Comparison of ENCODE assay signal across 8 mouse cellular contexts in the genomic region with DNA sequence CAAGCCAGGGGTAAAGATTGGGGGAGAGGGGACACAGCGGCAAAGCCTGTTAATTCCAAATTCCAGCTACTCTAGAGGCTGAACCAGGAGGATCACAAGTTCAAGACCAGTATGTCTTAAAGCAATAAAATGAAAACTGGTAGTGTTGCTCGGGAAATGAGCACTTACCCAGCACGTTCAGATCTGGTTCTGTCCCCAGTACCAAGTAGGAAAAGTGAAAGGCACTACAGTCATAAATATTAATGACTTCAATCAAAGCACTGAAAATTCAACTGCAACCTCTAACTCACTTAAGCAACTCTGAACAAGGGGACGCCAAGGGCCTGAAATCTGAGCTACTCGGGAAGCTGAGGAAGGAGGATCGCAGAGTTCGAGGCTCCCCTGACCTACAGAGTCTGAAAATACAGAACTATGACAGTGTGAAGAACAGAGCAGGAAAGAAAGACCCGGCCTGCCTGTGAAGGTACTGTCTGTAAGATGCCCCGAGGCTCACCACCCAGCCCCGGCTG. TPM values are rescaled to one million over a fixed set of nuclear protein-coding genes. Genes with fewer than 3 reads are reported as not detected.
DNase-seq lines count a peak whose midpoint lies in the region; ATAC-seq lines count a peak whose summit lies in the region.

No protein-coding gene starts in this region.

- WGBS in forebrain, embryonic 12.5 days, result 5% methylated on average over 10 of the region's 10 CpGs
- WGBS in liver, embryonic 12.5 days (ENCODE audit: insufficient replicate concordance), result 4% methylated on average over 10 of the region's 10 CpGs

- peaks cover 30% of the 10 kb centered on the region for H3K4me1 ChIP-seq in forebrain, embryonic 12.5 days
- H3K4me1 ChIP-seq in liver, embryonic 12.5 days, result peaks cover 59% of the 10 kb centered on the region

- H3K36me3 ChIP-seq in forebrain, embryonic 12.5 days (replicated peaks), result no peaks in the 10 kb centered on the region
- H3K36me3 ChIP-seq in liver, embryonic 12.5 days, result 0 out of 2 replicates have a peak, but pooled peaks cover 6% of the 10 kb centered on the region

- peaks cover 9% of the 10 kb centered on the region for H3K27me3 ChIP-seq in forebrain, embryonic 12.5 days
- H3K27me3 ChIP-seq in liver, embryonic 12.5 days (replicated peaks), result no peaks in the 10 kb centered on the region

- peak overlapping the region; percentile 59; the same call in 1 of the 2 replicates for H3K27ac ChIP-seq in forebrain, embryonic 12.5 days
- H3K27ac ChIP-seq in liver, embryonic 12.5 days, result peak overlapping the region; percentile 86

- peak overlapping the region; percentile 76 for H3K4me3 ChIP-seq in forebrain, embryonic 12.5 days (replicated peaks)
- H3K4me3 ChIP-seq in liver, embryonic 12.5 days, result peak overlapping the region; percentile 85

- peak overlapping the region; percentile 84 for H3K4me2 ChIP-seq in forebrain, embryonic 12.5 days
- peak overlapping the region; percentile 94 for H3K4me2 ChIP-seq in liver, embryonic 12.5 days

- H3K9ac ChIP-seq in forebrain, embryonic 12.5 days, result peak overlapping the region; percentile 85
- H3K9ac ChIP-seq in liver, embryonic 12.5 days, result peak overlapping the region; percentile 92

- no peak for ATAC-seq in forebrain, embryonic 12.5 days (ENCODE audit: low FRiP score)
- ATAC-seq in liver, embryonic 12.5 days, result no peak; the same call in 1 of the 2 replicates

- no peaks in the 10 kb centered on the region for H3K9me3 ChIP-seq in forebrain, embryonic 12.5 days
- no peaks in the 10 kb centered on the region for H3K9me3 ChIP-seq in liver, embryonic 12.5 days (replicated peaks)

- peak; percentile 50 for DNase-seq in embryo, embryonic 10.5 days (ENCODE audit: low spot score)
- no peak for DNase-seq in embryo, embryonic 10 days (ENCODE audit: low spot score)
- DNase-seq in 3T3-L1 (ENCODE audit: low read depth, low spot score), result peak; percentile 30
- DNase-seq in right cerebral cortex, postnatal 10 days (ENCODE audit: low spot score in 2 of 2), result no peak
- no peak for DNase-seq in spleen, adult 12 weeks (ENCODE audit: low spot score)
- no peak for DNase-seq in cerebellum, postnatal 10 days

RNA-seq across cellular contexts. Expression of a gene that starts 0.5 kb away (rescaled TPM):
- polyA plus RNA-seq in forebrain, embryonic 12.5 days (2016; fragmentation: Nextera tagmentation; extraction: Ambion mirVana), result 63.0 and 66.9 TPM in 2 replicates
- polyA plus RNA-seq in liver, embryonic 12.5 days (2016; fragmentation: Nextera tagmentation; extraction: Ambion mirVana), result 81.0 and 81.8 TPM in 2 replicates

RNA-seq across cellular contexts. Expression of a gene that starts 31.7 kb away (rescaled TPM):
- 0.83 TPM in 2 replicates for polyA plus RNA-seq in forebrain, embryonic 12.5 days (2016; fragmentation: Nextera tagmentation; extraction: Ambion mirVana)
- polyA plus RNA-seq in liver, embryonic 12.5 days (2016; fragmentation: Nextera tagmentation; extraction: Ambion mirVana), result 0.05 TPM in 2 replicates

Comparison
In these comparisons a context has a peak if more than half of its experiments do, and no peak if none do; other contexts are left out.
1. DNase-seq: peak in embryo, embryonic 10.5 days (single experiment) and 3T3-L1 (single experiment); none in embryo, embryonic 10 days (single experiment), right cerebral cortex, postnatal 10 days (0 of 2), spleen, adult 12 weeks (single experiment) and cerebellum, postnatal 10 days (0 of 2).